Comparison of ENCODE assay signal across 12 mouse cellular contexts in the genomic region with DNA sequence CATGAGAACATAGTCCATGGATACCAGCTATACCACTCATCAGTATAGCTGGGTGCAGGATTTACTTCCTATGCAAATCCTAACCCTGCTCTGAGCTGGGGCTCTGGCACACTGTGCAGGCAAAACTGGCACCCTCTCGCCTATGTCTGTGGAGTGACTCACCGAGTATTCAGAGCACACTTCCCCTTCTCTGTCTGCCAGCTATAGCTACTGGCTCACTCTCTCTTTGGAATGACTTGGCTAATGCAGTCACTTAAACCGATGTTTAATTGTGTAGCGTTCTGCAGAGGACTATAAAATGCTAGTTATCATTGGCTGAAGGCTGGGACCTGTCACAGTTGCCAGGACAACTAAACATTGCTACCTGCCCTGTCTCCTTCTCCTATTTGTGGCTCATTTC.
DNase-seq lines count a peak whose midpoint lies in the region; TF ChIP-seq lines count a peak whose summit lies in the region.
"Had no signal": no experiment of that assay in that cellular context is flagged by ENCODE, and none has a peak within 500 bp of the region (broad histone marks: within the 10 kb centered on the region; RNA-seq: fewer than 3 reads in every experiment).

No protein-coding gene starts in this region.

- DNase-seq in cerebellum, adult 8-10 months = peak; percentile 9
- no peak for DNase-seq in cerebellum, adult 9-11 months
- peak; percentile 29 to 30 for DNase-seq in layer of hippocampus, adult 2 months (ENCODE audit: low spot score in 2 of 2)
- no peak for DNase-seq in layer of hippocampus, postnatal 10 days (ENCODE audit: low spot score in 2 of 2)
- peak; percentile 75 for DNase-seq in brain, embryonic 14.5 days (ENCODE audit: low read depth)
- DNase-seq in right cerebral cortex, adult 18-20 months = peak; percentile 75
- no peak for DNase-seq in spleen, postnatal 36 days (ENCODE audit: low spot score in 2 of 2)
- no peak for DNase-seq in urinary bladder, adult 2 months (ENCODE audit: low spot score)
- DNase-seq: kidney, adult 11 months had no signal

- no peak overlapping the region for H3K4me3 ChIP-seq in layer of hippocampus, adult 2 months
- H3K4me3 ChIP-seq: embryonic facial prominence, embryonic 10.5 days; limb, embryonic 13.5 days; midbrain, embryonic 12.5 days had no signal

- TF ChIP-seq POLR2A in brain, embryonic 14.5 days (IDR thresholded peaks at IDR 0.05; ENCODE audit: borderline replicate concordance, extremely low read depth, insufficient read depth, insufficient read length, poor library complexity, severe bottlenecking) = no peak

- no peak for TF ChIP-seq CTCF in layer of hippocampus, adult 2 months (conservative IDR thresholded peaks at IDR 0.05)
- no peak for TF ChIP-seq CTCF in brain, embryonic 14.5 days (IDR thresholded peaks at IDR 0.05; ENCODE audit: borderline replicate concordance, extremely low read depth, insufficient read depth, insufficient read length)

- H3K27ac ChIP-seq in layer of hippocampus, adult 2 months = no peak overlapping the region
- H3K27ac ChIP-seq: embryonic facial prominence, embryonic 10.5 days; limb, embryonic 13.5 days; midbrain, embryonic 12.5 days had no signal

Comparison
In these comparisons a context has a peak if more than half of its experiments do, and no peak if none do; other contexts are left out.
1. DNase-seq: peak in cerebellum, adult 8-10 months (single experiment), layer of hippocampus, adult 2 months (2 of 2), brain, embryonic 14.5 days (single experiment) and right cerebral cortex, adult 18-20 months (single experiment); none in cerebellum, adult 9-11 months (single experiment), layer of hippocampus, postnatal 10 days (0 of 2), spleen, postnatal 36 days (0 of 2) and urinary bladder, adult 2 months (single experiment).